Mouse (Mus musculus) midbrain, embryonic 11.5 days (tissue): Measurements from ENCODE around the gene Tnik. TPM values are rescaled to one million over a fixed set of nuclear protein-coding genes. Genes with fewer than 3 reads are reported as not detected.

ENCODE experiments used
- ATAC-seq: fragments of 200-750 bp; cut with Nextera tagmentation; 2 replicates; pipeline ENCODE4 v1.8.0; 2017; ENCODE audit warnings: moderate TSS enrichment, moderate library complexity; ENCODE audit not compliant: low FRiP score
- DNase-seq: peaks from one replicate; pipeline ENCODE4 v3.0.0; 2015; ENCODE audit warnings: low spot score; ENCODE audit errors: missing footprints
- H3K27ac ChIP-seq: fragments of 300-500 bp; sonication (generic); 2 replicates; pipeline ENCODE4 v1.5.1; 2014; ENCODE audit warnings: low read depth, low read length
- H3K27me3 ChIP-seq: fragments of 300-500 bp; sonication (generic); 2 replicates; pipeline ENCODE4 v1.6.1; 2014; ENCODE audit warnings: mild to moderate bottlenecking, low read length, moderate library complexity, mixed read lengths; ENCODE audit not compliant: control insufficient read depth, insufficient read depth
- H3K36me3 ChIP-seq: fragments of 300-500 bp; sonication (generic); 2 replicates; pipeline ENCODE4 v1.6.1; 2014; ENCODE audit warnings: mild to moderate bottlenecking, low read length, moderate library complexity, mixed read lengths; ENCODE audit not compliant: control insufficient read depth, insufficient read depth
- H3K4me1 ChIP-seq: fragments of 300-500 bp; sonication (generic); 2 replicates; pipeline ENCODE4 v1.6.1; 2014; ENCODE audit warnings: low read length; ENCODE audit not compliant: control insufficient read depth, insufficient read depth
- H3K4me2 ChIP-seq: fragments of 300-500 bp; sonication (generic); 2 replicates; pipeline ENCODE4 v1.6.1; 2014; ENCODE audit warnings: mild to moderate bottlenecking, moderate library complexity
- H3K4me3 ChIP-seq: fragments of 300-500 bp; sonication (generic); 2 replicates; pipeline ENCODE4 v1.5.1; 2014; ENCODE audit warnings: low read depth, low read length
- H3K9ac ChIP-seq: fragments of 300-500 bp; sonication (generic); 2 replicates; pipeline ENCODE4 v1.6.1; 2014; ENCODE audit warnings: low read length
- H3K9me3 ChIP-seq: fragments of 300-500 bp; sonication (generic); 2 replicates; pipeline ENCODE4 v1.6.1; 2016; ENCODE audit warnings: low read length; ENCODE audit not compliant: control insufficient read depth
- WGBS: fragments of 180-500 bp; shearing (Covaris S2); extraction: QIAGEN DNeasy Blood & Tissue Kit; methylation state at CpG from one replicate; pipeline ENCODE4 v1.1.7; 2014; 5-methylcytosine and 5-hydroxymethylcytosine counted together
- polyA plus RNA-seq: library from polyadenylated mRNA; unstranded; fragments of >200 nt; fragmentation: Nextera tagmentation; extraction: Ambion mirVana; gene quantifications from 2 replicates; pipeline ENCODE4 v1.2.1, GENCODE M21; 2014

The Tnik gene
- polyA plus RNA-seq, 1 experiment from 2014 or later = 21.2 TPM

- H3K27ac ChIP-seq = no peak overlapping the region
- H3K9ac ChIP-seq = no peak overlapping the region
- no peak for ATAC-seq
- no peak overlapping the region for H3K4me2 ChIP-seq
- no peaks in the 10 kb centered on the region for H3K9me3 ChIP-seq
- 64% methylated on average over 3 of the region's 3 CpGs for WGBS
- H3K4me3 ChIP-seq = no peak overlapping the region
- H3K27me3 ChIP-seq = no peaks in the 10 kb centered on the region
- H3K36me3 ChIP-seq = no peaks in the 10 kb centered on the region
- DNase-seq = no peak
- H3K4me1 ChIP-seq = peaks cover 7% of the 10 kb centered on the region; the same call in 1 of the 2 replicates
These were observed 157.7 kb downstream of the Tnik start for GRCm38 (mm10) chr3:28420698-28421097.

GRCm38 (mm10) chr3:28421798-28422197 lies 158.8 kb downstream of the Tnik start:
- H3K9me3 ChIP-seq = no peaks in the 10 kb centered on the region
- H3K27ac ChIP-seq = no peak overlapping the region
- no peak for ATAC-seq
- H3K36me3 ChIP-seq = no peaks in the 10 kb centered on the region
- WGBS = 77% methylated on average over 6 of the region's 6 CpGs
- no peak overlapping the region for H3K9ac ChIP-seq
- no peak for DNase-seq
- no peaks in the 10 kb centered on the region for H3K27me3 ChIP-seq
- no peak overlapping the region for H3K4me3 ChIP-seq
- H3K4me1 ChIP-seq = no peaks in the 10 kb centered on the region
- H3K4me2 ChIP-seq = no peak overlapping the region

DNA sequence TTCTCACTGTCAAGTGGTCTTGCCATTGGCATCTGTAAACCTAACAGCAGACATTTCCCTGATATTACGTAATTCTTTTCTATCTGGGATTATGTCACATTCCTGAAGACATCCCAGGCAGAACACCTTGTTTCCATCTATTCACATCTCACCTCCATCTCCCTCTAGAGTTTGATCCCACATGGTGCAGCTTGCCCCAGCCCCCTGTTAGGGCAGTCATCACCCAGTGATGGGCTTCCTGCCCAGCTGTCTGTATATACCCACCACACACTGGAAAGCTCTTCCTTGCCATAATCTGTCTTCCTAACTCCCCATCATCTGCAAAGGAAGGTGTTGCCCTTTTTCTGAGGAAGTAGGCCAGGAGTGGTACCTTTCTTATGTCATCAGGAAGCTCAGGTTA lies 159.2 kb downstream of the Tnik start:
- H3K9ac ChIP-seq = no peak overlapping the region
- WGBS = 93% methylated on average over 1 of the region's 1 CpGs
- no peak overlapping the region for H3K27ac ChIP-seq
- H3K27me3 ChIP-seq = no peaks in the 10 kb centered on the region
- no peak overlapping the region for H3K4me3 ChIP-seq
- DNase-seq = no peak
- no peak for ATAC-seq
- H3K4me1 ChIP-seq = no peaks in the 10 kb centered on the region
- no peaks in the 10 kb centered on the region for H3K9me3 ChIP-seq
- H3K36me3 ChIP-seq = no peaks in the 10 kb centered on the region
- no peak overlapping the region for H3K4me2 ChIP-seq

GRCm38 (mm10) chr3:28425911-28426310 lies 162.9 kb downstream of the Tnik start:
- Histone ChIP-seq H3K9me3 (no peaks in the 10 kb centered on the region), H3K27me3 (no peaks in the 10 kb centered on the region), H3K9ac (no peak overlapping the region), H3K36me3 (no peaks in the 10 kb centered on the region), H3K4me2 (no peak overlapping the region), H3K4me3 (no peak overlapping the region), H3K4me1 (no peaks in the 10 kb centered on the region), H3K27ac (no peak overlapping the region)
- no peak for ATAC-seq
- 87% methylated on average over 6 of the region's 6 CpGs for WGBS
- DNase-seq = no peak

DNA sequence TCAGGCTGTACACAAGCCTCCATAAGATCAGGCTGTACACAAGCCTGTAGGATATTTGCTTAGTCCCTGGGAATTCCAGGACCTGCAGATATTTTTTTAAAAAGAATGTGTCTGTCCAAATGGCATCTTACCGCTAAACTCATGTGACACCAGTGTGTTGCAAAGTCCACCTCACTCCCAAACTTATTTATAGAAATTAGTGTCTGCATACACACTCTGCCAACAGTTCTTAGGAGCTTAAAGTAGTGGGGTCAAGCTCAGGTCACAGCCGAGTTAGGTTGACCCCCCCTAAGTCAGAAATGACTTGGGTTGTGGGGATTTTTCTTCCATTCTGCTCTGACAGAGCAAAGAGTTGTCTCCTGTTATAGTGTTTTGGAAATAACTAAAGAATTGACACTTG lies 168.4 kb downstream of the Tnik start:
- ATAC-seq (no peak), DNase-seq (no peak)
- no peak overlapping the region for H3K27ac ChIP-seq
- no peaks in the 10 kb centered on the region for H3K36me3 ChIP-seq
- H3K9ac ChIP-seq = no peak overlapping the region
- no peaks in the 10 kb centered on the region for H3K27me3 ChIP-seq
- H3K4me2 ChIP-seq = no peak overlapping the region
- H3K9me3 ChIP-seq = no peaks in the 10 kb centered on the region
- no peak overlapping the region for H3K4me3 ChIP-seq
- WGBS = 85% methylated on average over 2 of the region's 2 CpGs
- no peaks in the 10 kb centered on the region for H3K4me1 ChIP-seq

DNA sequence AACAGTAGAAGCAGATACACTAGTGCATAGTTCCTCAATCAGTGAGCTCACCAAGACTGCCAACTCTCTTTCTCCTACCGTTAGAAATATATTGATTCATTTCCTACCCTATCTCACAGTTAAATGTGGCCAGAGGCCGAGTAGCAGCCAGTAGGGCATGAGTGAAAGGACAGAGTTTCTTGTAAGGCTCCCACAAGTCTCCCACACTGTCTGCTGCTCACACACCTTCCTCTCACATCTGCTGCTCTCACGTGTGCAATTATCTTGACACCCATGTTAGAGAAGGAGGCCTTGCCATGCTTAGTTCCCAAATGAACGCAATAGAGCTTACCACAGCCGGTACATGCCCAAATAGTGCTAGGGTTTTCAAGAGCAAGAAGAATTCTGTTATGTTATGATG lies 169.3 kb downstream of the Tnik start:
- H3K27me3 ChIP-seq = no peaks in the 10 kb centered on the region
- DNase-seq (no peak), ATAC-seq (no peak)
- 86% methylated on average over 5 of the region's 5 CpGs for WGBS
- H3K4me3 ChIP-seq = no peak overlapping the region
- no peaks in the 10 kb centered on the region for H3K9me3 ChIP-seq
- no peak overlapping the region for H3K9ac ChIP-seq
- no peaks in the 10 kb centered on the region for H3K4me1 ChIP-seq
- H3K27ac ChIP-seq = no peak overlapping the region
- no peak overlapping the region for H3K4me2 ChIP-seq
- H3K36me3 ChIP-seq = no peaks in the 10 kb centered on the region

DNA sequence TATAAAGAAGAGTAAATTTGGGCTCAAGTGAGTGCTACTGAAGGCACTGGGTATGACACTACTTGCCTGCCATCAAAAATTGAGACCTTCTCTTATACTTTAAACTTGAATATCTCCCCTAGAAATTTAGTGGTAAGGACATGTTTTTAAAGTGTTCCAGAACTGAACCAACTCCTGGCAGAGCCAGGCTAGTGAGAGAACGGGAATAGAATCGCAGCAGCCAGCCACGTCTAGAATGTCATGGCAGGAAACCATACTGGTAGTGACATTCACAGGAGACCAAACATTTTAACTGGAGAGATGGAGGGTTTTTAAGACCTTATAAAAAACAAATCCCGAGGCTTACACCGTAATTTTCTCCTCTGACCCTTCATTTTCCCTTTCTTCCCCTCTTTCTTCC lies 172.5 kb downstream of the Tnik start:
- no peak overlapping the region for H3K27ac ChIP-seq
- WGBS = 88% methylated on average over 5 of the region's 5 CpGs
- DNase-seq = no peak

DNA sequence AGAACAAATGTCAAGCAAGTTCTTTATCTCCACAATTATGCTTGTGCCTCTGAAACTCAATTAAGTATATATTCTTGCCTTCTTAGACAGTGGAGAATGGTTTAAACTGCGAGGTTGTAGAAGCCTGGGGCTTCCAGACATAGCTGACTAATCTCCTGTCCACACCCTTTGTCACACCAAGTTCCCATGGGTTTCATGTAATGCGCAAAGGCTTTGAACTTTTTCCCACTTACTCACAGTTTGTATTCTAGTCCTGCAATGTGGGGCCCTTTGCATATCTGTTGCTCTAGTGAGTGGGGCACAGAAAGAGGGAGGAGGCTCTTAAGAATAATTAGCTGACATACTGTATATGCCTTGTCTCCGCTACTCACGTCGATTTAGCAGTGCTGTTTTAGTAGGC lies 174.4 kb downstream of the Tnik start:
- DNase-seq (no peak), ATAC-seq (no peak)
- Histone ChIP-seq H3K4me3 (no peak overlapping the region), H3K27ac (no peak overlapping the region), H3K4me2 (no peak overlapping the region), H3K4me1 (no peaks in the 10 kb centered on the region), H3K9ac (no peak overlapping the region), H3K27me3 (no peaks in the 10 kb centered on the region), H3K36me3 (no peaks in the 10 kb centered on the region), H3K9me3 (no peaks in the 10 kb centered on the region)
- 91% methylated on average over 5 of the region's 5 CpGs for WGBS

More for the DNA sequence above, 172.5 kb downstream of the Tnik start:
- Histone ChIP-seq H3K4me2 (no peak overlapping the region), H3K27me3 (no peaks in the 10 kb centered on the region), H3K9ac (no peak overlapping the region), H3K4me1 (no peaks in the 10 kb centered on the region), H3K4me3 (no peak overlapping the region), H3K36me3 (no peaks in the 10 kb centered on the region), H3K9me3 (no peaks in the 10 kb centered on the region)
- no peak for ATAC-seq

GRCm38 (mm10) chr3:28441545-28441944 lies 178.5 kb downstream of the Tnik start:
- no peak overlapping the region for H3K4me2 ChIP-seq
- no peak for DNase-seq
- H3K27me3 ChIP-seq = no peaks in the 10 kb centered on the region
- H3K27ac ChIP-seq = no peak overlapping the region
- no peak overlapping the region for H3K9ac ChIP-seq
- H3K9me3 ChIP-seq = peaks cover 1% of the 10 kb centered on the region; the same call in 1 of the 2 replicates
- H3K4me1 ChIP-seq = no peaks in the 10 kb centered on the region
- H3K4me3 ChIP-seq = no peak overlapping the region
- no peaks in the 10 kb centered on the region for H3K36me3 ChIP-seq
- WGBS = 90% methylated on average over 4 of the region's 4 CpGs
- no peak for ATAC-seq

- H3K9ac ChIP-seq = no peak overlapping the region
- no peak overlapping the region for H3K4me3 ChIP-seq
- no peak for DNase-seq
- no peaks in the 10 kb centered on the region for H3K27me3 ChIP-seq
- H3K4me1 ChIP-seq = no peaks in the 10 kb centered on the region
- H3K27ac ChIP-seq = no peak overlapping the region
- ATAC-seq = no peak
- H3K4me2 ChIP-seq = no peak overlapping the region
- H3K9me3 ChIP-seq = peaks cover 4% of the 10 kb centered on the region; the same call in 1 of the 2 replicates
- no peaks in the 10 kb centered on the region for H3K36me3 ChIP-seq
- WGBS = 93% methylated on average over 4 of the region's 4 CpGs
These were observed 179.1 kb downstream of the Tnik start for GRCm38 (mm10) chr3:28442116-28442515.
